In the genomic region with DNA sequence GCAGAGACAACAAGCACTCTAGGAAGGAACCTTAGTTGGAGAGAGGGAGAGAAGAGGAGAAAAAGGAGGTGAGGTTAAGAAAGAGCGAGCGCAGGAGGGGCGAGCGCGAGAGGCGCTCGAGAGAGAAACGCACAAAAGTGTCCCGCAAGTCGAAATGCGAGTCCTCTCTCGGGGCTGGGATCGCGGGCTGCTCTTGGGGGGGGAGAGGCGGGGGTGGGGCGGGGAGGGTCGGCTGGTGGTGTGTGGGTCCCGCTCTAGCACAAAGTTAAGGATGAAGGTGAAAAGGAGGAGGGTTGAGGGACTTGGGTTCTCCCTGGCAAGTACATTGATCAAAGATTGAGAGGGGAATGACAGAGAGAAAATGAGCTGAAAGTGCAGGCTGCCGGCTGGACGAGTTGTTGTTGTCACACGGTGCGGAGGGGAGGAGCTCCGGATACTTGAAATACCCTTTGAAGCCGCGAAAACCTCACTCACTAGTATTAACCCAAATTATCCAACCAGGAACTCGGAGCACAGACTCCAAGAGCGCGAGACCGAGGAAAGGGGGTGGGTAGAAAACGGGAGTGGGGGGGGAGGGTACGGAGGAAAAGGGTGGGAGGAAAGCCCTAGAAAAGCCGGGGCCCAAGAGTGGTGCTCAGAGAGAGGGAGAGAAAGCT, we compare ENCODE assay signal across 8 mouse cellular contexts. TPM values are rescaled to one million over a fixed set of nuclear protein-coding genes. Genes with fewer than 3 reads are reported as not detected.
DNase-seq lines count a peak whose midpoint lies in the region; ATAC-seq and TF ChIP-seq lines count a peak whose summit lies in the region.

Gene Dach1 (minus strand): TSS at position 345 of the 656 bp plus-strand sequence.

- TF ChIP-seq CTCF in kidney, adult 2 months (conservative IDR thresholded peaks at IDR 0.05; ENCODE audit: insufficient read depth, insufficient read length, low read depth, low read length): no peak

- no peaks in the 10 kb centered on the region; the same call in 1 of the 2 replicates for H3K4me1 ChIP-seq in kidney, adult 2 months (ENCODE audit: control insufficient read depth, insufficient read depth, low read length)
- 0 out of 2 replicates have a peak, but pooled peaks cover 4% of the 10 kb centered on the region for H3K4me1 ChIP-seq in liver, embryonic 12.5 days

- H3K79me2 ChIP-seq in myocyte (ENCODE audit: control insufficient read depth, insufficient read depth): no peaks in the 10 kb centered on the region

- no peak for TF ChIP-seq POLR2A in kidney, adult 2 months (IDR thresholded peaks at IDR 0.05; ENCODE audit: low read depth, low read length)
- TF ChIP-seq POLR2A in myocyte (IDR thresholded peaks at IDR 0.05; ENCODE audit: insufficient read length, low read depth): no peak

- peak within 1 kb of the TSS; percentile 93 for H3K27ac ChIP-seq in kidney, adult 2 months (ENCODE audit: insufficient read depth, low read depth, low read length)
- H3K27ac ChIP-seq in liver, embryonic 12.5 days: no peak within 1 kb of the TSS

- no peaks in the 10 kb centered on the region for H3K36me3 ChIP-seq in kidney, adult 2 months (ENCODE audit: control insufficient read depth, insufficient read depth, low read length)
- no peaks in the 10 kb centered on the region for H3K36me3 ChIP-seq in liver, embryonic 12.5 days
- no peaks in the 10 kb centered on the region for H3K36me3 ChIP-seq in myocyte (ENCODE audit: control insufficient read depth, insufficient read depth)

- WGBS in kidney, adult 2 months: under 1% methylated on average over 31 of the region's 32 CpGs
- 2% methylated on average over 28 of the region's 32 CpGs for WGBS in liver, embryonic 12.5 days (ENCODE audit: insufficient replicate concordance)

- peak; percentile 6 to 36 for DNase-seq in layer of hippocampus, adult 18-20 months (ENCODE audit: low spot score in 2 of 2)
- DNase-seq in layer of hippocampus, adult 9-10 months (ENCODE audit: low spot score): no peak
- DNase-seq in embryo, embryonic 10.5 days (ENCODE audit: low spot score): peak; percentile 93
- peak; percentile 64 for DNase-seq in heart, adult 8-10 months (ENCODE audit: low spot score)
- peak; percentile 91 for DNase-seq in kidney, adult 2 months
- DNase-seq in testis, postnatal 14 days (ENCODE audit: low spot score): peak; percentile 9

- H3K4me3 ChIP-seq in kidney, adult 2 months (ENCODE audit: insufficient read depth, low read depth, low read length): peak within 1 kb of the TSS; percentile 93
- peak within 1 kb of the TSS; percentile 54 for H3K4me3 ChIP-seq in liver, embryonic 12.5 days
- no peak within 1 kb of the TSS for H3K4me3 ChIP-seq in myocyte

- H3ac ChIP-seq in myocyte (ENCODE audit: control insufficient read depth, insufficient read length): no peak within 1 kb of the TSS

- H3K4me2 ChIP-seq in liver, embryonic 12.5 days: peak within 1 kb of the TSS; percentile 76
- peak within 1 kb of the TSS; percentile 42 for H3K4me2 ChIP-seq in myocyte (ENCODE audit: low read depth)

- H3K9me3 ChIP-seq in liver, embryonic 12.5 days (replicated peaks): no peaks in the 10 kb centered on the region

- peak; percentile 57; the same call in 1 of the 2 replicates for ATAC-seq in liver, embryonic 12.5 days

- H3K27me3 ChIP-seq in kidney, adult 2 months (replicated peaks; ENCODE audit: control insufficient read depth, insufficient read depth, low read length): no peaks in the 10 kb centered on the region
- peaks cover 56% of the 10 kb centered on the region for H3K27me3 ChIP-seq in liver, embryonic 12.5 days (replicated peaks)
- peaks cover 8% of the 10 kb centered on the region for H3K27me3 ChIP-seq in myocyte (ENCODE audit: control insufficient read depth, insufficient read depth, insufficient read length)

- no peak within 1 kb of the TSS for H3K9ac ChIP-seq in liver, embryonic 12.5 days

TF ChIP-seq in myocyte, 11 proteins besides CTCF, POLR2A, EP300 and RAD21:
- TF ChIP-seq TCF12 (IDR thresholded peaks at IDR 0.05; ENCODE audit: insufficient read depth, poor library complexity, severe bottlenecking) (no peak), POLR2AphosphoS2 (IDR thresholded peaks at IDR 0.05; ENCODE audit: insufficient read length, low read depth) (no peak), E2F4 (IDR thresholded peaks at IDR 0.05; ENCODE audit: insufficient read depth) (no peak), CEBPB (IDR thresholded peaks at IDR 0.05; ENCODE audit: insufficient read depth, poor library complexity, severe bottlenecking) (no peak), REST (IDR thresholded peaks at IDR 0.05; ENCODE audit: insufficient read depth, insufficient read length) (no peak), TCF3 (IDR thresholded peaks at IDR 0.05; ENCODE audit: insufficient read length, low read depth) (no peak), SRF (IDR thresholded peaks at IDR 0.05; ENCODE audit: control insufficient read depth, insufficient read length, low read depth) (no peak), MYOD1 (IDR thresholded peaks at IDR 0.05; ENCODE audit: control insufficient read depth in 1 of 3, insufficient read length in 2 of 3, low read depth in 2 of 3) (no peak), MAX (IDR thresholded peaks at IDR 0.05; ENCODE audit: low read depth) (no peak), MYOG (IDR thresholded peaks at IDR 0.05; ENCODE audit: control insufficient read depth in 1 of 3, insufficient read depth in 1 of 3, insufficient read length in 2 of 3, low read depth in 2 of 3) (no peak), USF1 (IDR thresholded peaks at IDR 0.05; ENCODE audit: low read depth) (no peak)
TF ChIP-seq in myocyte: peak in this region for 0.

RNA-seq across cellular contexts. Expression of gene Dach1, which starts in this region (rescaled TPM):
- 1 to 10 TPM; 5.8 to 6.8 TPM for total RNA-seq in layer of hippocampus, adult 18-20 months (2021)
- total RNA-seq in heart, adult 8-10 months (2022): 10 to 100 TPM in 1 of 4 experiments, 1 to 10 TPM in 3; 6.6 to 11.3 (median 7.9) TPM
- 4.1 and 4.3 TPM in 2 replicates for polyA plus RNA-seq in kidney, adult 2 months (2012; rRNA removed)
- polyA plus RNA-seq in liver, embryonic 12.5 days (2016; fragmentation: Nextera tagmentation; extraction: Ambion mirVana): 0.18 and 0.23 TPM in 2 replicates
- polyA plus RNA-seq in myocyte (2012; fragmentation: generic; extraction: Trizol): not detected

Comparison
In these comparisons a context has a peak if more than half of its experiments do, and no peak if none do; other contexts are left out.
1. Peak in ATAC-seq, H3K4me3 ChIP-seq and H3K4me2 ChIP-seq in liver, embryonic 12.5 days; RNA of the gene not detected or under 1 TPM.